Mouse (Mus musculus) forebrain, embryonic 13.5 days (tissue): ENCODE measurements at regions not wholly inside any gene's neighbourhood (a gene's known extent, or its start where the extent isn't known, plus 50 kb on each side); places are given as distances from the start of the nearest gene placed in this dataset.

Experiments used
- ATAC-seq: fragments of 200-750 bp; cut with Nextera tagmentation; 2 replicates; pipeline ENCODE4 v1.8.0; 2017
- H3K27ac ChIP-seq: fragments of 300-500 bp; sonication (generic); 2 replicates; pipeline ENCODE4 v1.5.1; 2015; ENCODE audit warnings: inconsistent platforms, mild to moderate bottlenecking, moderate library complexity
- H3K27me3 ChIP-seq: fragments of 300-500 bp; sonication (generic); 2 replicates; pipeline ENCODE4 v1.6.1; 2015; ENCODE audit warnings: mild to moderate bottlenecking, inconsistent platforms
- H3K36me3 ChIP-seq: fragments of 300-500 bp; sonication (generic); 2 replicates; pipeline ENCODE4 v1.6.1; 2015; ENCODE audit warnings: mild to moderate bottlenecking, inconsistent platforms; ENCODE audit not compliant: poor library complexity, severe bottlenecking
- H3K4me1 ChIP-seq: fragments of 300-500 bp; sonication (generic); 2 replicates; pipeline ENCODE4 v1.6.1; 2015; ENCODE audit warnings: inconsistent platforms
- H3K4me2 ChIP-seq: fragments of 300-500 bp; sonication (generic); 2 replicates; pipeline ENCODE4 v1.6.1; 2015; ENCODE audit warnings: inconsistent platforms, mild to moderate bottlenecking, moderate library complexity
- H3K4me3 ChIP-seq: fragments of 300-500 bp; sonication (generic); 2 replicates; pipeline ENCODE4 v1.5.1; 2015; ENCODE audit warnings: mild to moderate bottlenecking, inconsistent platforms
- H3K9ac ChIP-seq: fragments of 300-500 bp; sonication (generic); 2 replicates; pipeline ENCODE4 v1.6.1; 2015; ENCODE audit warnings: mild to moderate bottlenecking, inconsistent platforms
- H3K9me3 ChIP-seq: fragments of 300-500 bp; sonication (generic); replicated peaks from 2 replicates; pipeline ENCODE4 v1.6.1; 2016; ENCODE audit warnings: inconsistent platforms
- WGBS: fragments of 180-500 bp; shearing (Covaris S2); methylation state at CpG from one replicate; pipeline ENCODE4 v1.1.7; 2015; 5-methylcytosine and 5-hydroxymethylcytosine counted together

DNA sequence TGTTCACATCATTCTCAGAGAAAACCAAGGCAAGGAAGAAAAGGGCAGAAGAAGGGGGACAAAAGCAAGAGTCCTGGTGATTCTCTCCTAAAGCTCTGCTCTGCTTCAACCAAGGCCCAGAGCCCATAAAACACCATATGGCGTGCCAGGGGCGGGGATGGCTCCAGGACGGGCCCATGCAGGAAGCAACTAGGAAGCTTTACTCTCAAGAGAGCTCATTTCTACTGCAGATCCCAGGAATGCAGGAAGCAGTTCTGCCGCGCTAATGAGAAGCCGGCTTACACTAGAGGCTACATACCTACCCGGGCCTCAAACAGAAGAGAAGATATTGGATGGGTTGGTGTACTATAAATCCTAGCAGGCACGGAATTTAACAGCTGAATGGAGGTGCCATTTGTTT is 414.9 kb downstream of the Tns3 start:
- H3K4me2 ChIP-seq, result no peak overlapping the region
- no peaks in the 10 kb centered on the region for H3K4me1 ChIP-seq
- no peaks in the 10 kb centered on the region for H3K9me3 ChIP-seq
- no peak overlapping the region for H3K9ac ChIP-seq
- H3K27ac ChIP-seq, result no peak overlapping the region
- H3K36me3 ChIP-seq, result no peaks in the 10 kb centered on the region
- no peak for ATAC-seq
- WGBS, result 86% methylated on average over 8 of the region's 8 CpGs
- no peaks in the 10 kb centered on the region for H3K27me3 ChIP-seq
- no peak overlapping the region for H3K4me3 ChIP-seq

GRCm38 (mm10) chr11:8247535-8247934 is 416.8 kb downstream of the Tns3 start:
- Histone ChIP-seq H3K9ac (no peak overlapping the region), H3K27ac (no peak overlapping the region), H3K27me3 (no peaks in the 10 kb centered on the region), H3K4me3 (no peak overlapping the region), H3K4me2 (no peak overlapping the region), H3K4me1 (no peaks in the 10 kb centered on the region), H3K9me3 (no peaks in the 10 kb centered on the region), H3K36me3 (no peaks in the 10 kb centered on the region)
- no peak for ATAC-seq
- WGBS, result 72% methylated on average over 5 of the region's 5 CpGs

- Histone ChIP-seq H3K4me3 (no peak overlapping the region), H3K4me1 (no peaks in the 10 kb centered on the region), H3K27ac (no peak overlapping the region), H3K9ac (no peak overlapping the region), H3K4me2 (no peak overlapping the region), H3K9me3 (no peaks in the 10 kb centered on the region), H3K36me3 (no peaks in the 10 kb centered on the region), H3K27me3 (no peaks in the 10 kb centered on the region)
- 71% methylated on average over 2 of the region's 2 CpGs for WGBS
- no peak for ATAC-seq
Measured at GRCm38 (mm10) chr11:8247024-8247423, 417.3 kb downstream of the Tns3 start.

GRCm38 (mm10) chr11:8245408-8246003 is 418.8 kb downstream of the Tns3 start:
- ATAC-seq, result peak; percentile 50; the same call in 1 of the 2 replicates
- Histone ChIP-seq H3K27me3 (no peaks in the 10 kb centered on the region), H3K9me3 (no peaks in the 10 kb centered on the region), H3K4me3 (no peak overlapping the region), H3K36me3 (no peaks in the 10 kb centered on the region), H3K4me2 (no peak overlapping the region), H3K4me1 (no peaks in the 10 kb centered on the region), H3K27ac (no peak overlapping the region), H3K9ac (no peak overlapping the region)
- WGBS, result 45% methylated on average over 3 of the region's 3 CpGs

- Histone ChIP-seq H3K36me3 (no peaks in the 10 kb centered on the region), H3K27ac (no peak overlapping the region), H3K27me3 (no peaks in the 10 kb centered on the region), H3K4me1 (no peaks in the 10 kb centered on the region), H3K9me3 (no peaks in the 10 kb centered on the region), H3K4me2 (no peak overlapping the region), H3K4me3 (no peak overlapping the region), H3K9ac (no peak overlapping the region)
- ATAC-seq, result no peak
- 72% methylated on average over 1 of the region's 1 CpGs for WGBS
Measured at GRCm38 (mm10) chr11:8238498-8238897, 425.8 kb downstream of the Tns3 start.

GRCm38 (mm10) chr11:8237556-8237955 is 426.8 kb downstream of the Tns3 start:
- Histone ChIP-seq H3K4me1 (no peaks in the 10 kb centered on the region), H3K27ac (no peak overlapping the region), H3K4me2 (no peak overlapping the region), H3K36me3 (no peaks in the 10 kb centered on the region), H3K9me3 (no peaks in the 10 kb centered on the region), H3K4me3 (no peak overlapping the region), H3K27me3 (no peaks in the 10 kb centered on the region), H3K9ac (no peak overlapping the region)
- 90% methylated on average over 4 of the region's 4 CpGs for WGBS
- no peak for ATAC-seq

GRCm38 (mm10) chr11:8236056-8236455 is 428.3 kb downstream of the Tns3 start:
- H3K4me2 ChIP-seq, result no peak overlapping the region
- ATAC-seq, result no peak

GRCm38 (mm10) chr11:8232636-8233189 is 431.6 kb downstream of the Tns3 start:
- Histone ChIP-seq H3K36me3 (no peaks in the 10 kb centered on the region), H3K4me2 (no peak overlapping the region), H3K27me3 (0 out of 2 replicates have a peak, but pooled peaks cover 2% of the 10 kb centered on the region), H3K4me1 (no peaks in the 10 kb centered on the region), H3K27ac (no peak overlapping the region), H3K4me3 (no peak overlapping the region), H3K9ac (no peak overlapping the region), H3K9me3 (no peaks in the 10 kb centered on the region)
- ATAC-seq, result no peak
- WGBS, result 76% methylated on average over 9 of the region's 9 CpGs

More at GRCm38 (mm10) chr11:8236056-8236455, 428.3 kb downstream of the Tns3 start:
- Histone ChIP-seq H3K36me3 (no peaks in the 10 kb centered on the region), H3K4me1 (no peaks in the 10 kb centered on the region), H3K4me3 (no peak overlapping the region), H3K9ac (no peak overlapping the region), H3K9me3 (no peaks in the 10 kb centered on the region), H3K27ac (no peak overlapping the region), H3K27me3 (no peaks in the 10 kb centered on the region)
- 79% methylated on average over 2 of the region's 2 CpGs for WGBS

DNA sequence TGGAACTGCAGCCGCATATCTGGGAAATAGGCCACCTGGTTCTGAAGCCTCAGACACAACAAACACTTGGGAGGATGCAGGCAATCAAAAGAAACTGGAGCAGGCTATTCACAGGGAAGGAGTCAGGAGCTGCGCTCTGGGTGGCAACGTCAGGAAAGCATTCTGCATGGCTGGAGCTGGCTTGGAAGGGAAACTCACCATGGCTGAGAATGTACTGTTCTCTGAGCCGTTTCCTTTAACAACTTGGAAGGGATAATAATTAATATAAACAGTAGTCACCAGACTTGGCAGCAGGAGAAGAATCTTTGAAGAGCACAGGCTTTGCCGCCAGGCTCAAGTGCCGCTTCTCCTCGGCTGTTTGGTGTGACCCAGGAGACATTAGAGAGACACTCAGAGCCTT is 434.5 kb downstream of the Tns3 start:
- no peaks in the 10 kb centered on the region for H3K36me3 ChIP-seq
- ATAC-seq, result no peak
- H3K27ac ChIP-seq, result no peak overlapping the region
- H3K9me3 ChIP-seq, result no peaks in the 10 kb centered on the region
- no peak overlapping the region for H3K4me3 ChIP-seq
- H3K9ac ChIP-seq, result no peak overlapping the region
- WGBS, result 66% methylated on average over 7 of the region's 7 CpGs
- no peak overlapping the region for H3K4me2 ChIP-seq
- H3K27me3 ChIP-seq, result 0 out of 2 replicates have a peak, but pooled peaks cover 2% of the 10 kb centered on the region
- no peaks in the 10 kb centered on the region for H3K4me1 ChIP-seq

GRCm38 (mm10) chr11:8227772-8228425 is 436.4 kb downstream of the Tns3 start:
- 42% methylated on average over 8 of the region's 8 CpGs for WGBS
- Histone ChIP-seq H3K4me1 (no peaks in the 10 kb centered on the region), H3K9me3 (no peaks in the 10 kb centered on the region), H3K9ac (no peak overlapping the region), H3K4me2 (no peak overlapping the region), H3K27me3 (0 out of 2 replicates have a peak, but pooled peaks cover 2% of the 10 kb centered on the region), H3K4me3 (no peak overlapping the region), H3K27ac (no peak overlapping the region), H3K36me3 (no peaks in the 10 kb centered on the region)
- ATAC-seq, result no peak

DNA sequence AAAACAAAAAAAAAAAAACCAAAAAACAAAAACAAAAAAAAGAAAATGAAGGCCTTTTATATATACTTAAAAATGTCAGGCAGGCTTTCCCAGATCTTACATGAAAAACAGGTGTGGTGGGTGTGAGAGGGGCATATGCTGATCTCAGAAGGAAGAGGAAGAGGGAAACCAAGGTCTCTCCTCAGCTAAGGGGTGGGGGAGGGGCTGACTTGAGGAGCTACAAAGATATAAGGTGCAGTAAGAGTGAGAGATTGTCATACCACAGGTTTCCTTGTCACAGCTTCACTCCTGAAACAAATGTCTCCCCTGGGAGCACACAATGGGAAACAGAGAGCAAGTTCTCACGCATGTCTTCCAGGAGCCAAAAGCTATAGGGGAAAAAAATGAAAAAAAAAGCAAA is 440.0 kb downstream of the Tns3 start:
- Histone ChIP-seq H3K4me1 (no peaks in the 10 kb centered on the region), H3K4me2 (no peak overlapping the region), H3K9ac (no peak overlapping the region), H3K27me3 (0 out of 2 replicates have a peak, but pooled peaks cover 2% of the 10 kb centered on the region), H3K27ac (no peak overlapping the region), H3K36me3 (no peaks in the 10 kb centered on the region), H3K9me3 (no peaks in the 10 kb centered on the region), H3K4me3 (no peak overlapping the region)
- WGBS, result 86% methylated on average over 1 of the region's 1 CpGs
- ATAC-seq, result no peak

DNA sequence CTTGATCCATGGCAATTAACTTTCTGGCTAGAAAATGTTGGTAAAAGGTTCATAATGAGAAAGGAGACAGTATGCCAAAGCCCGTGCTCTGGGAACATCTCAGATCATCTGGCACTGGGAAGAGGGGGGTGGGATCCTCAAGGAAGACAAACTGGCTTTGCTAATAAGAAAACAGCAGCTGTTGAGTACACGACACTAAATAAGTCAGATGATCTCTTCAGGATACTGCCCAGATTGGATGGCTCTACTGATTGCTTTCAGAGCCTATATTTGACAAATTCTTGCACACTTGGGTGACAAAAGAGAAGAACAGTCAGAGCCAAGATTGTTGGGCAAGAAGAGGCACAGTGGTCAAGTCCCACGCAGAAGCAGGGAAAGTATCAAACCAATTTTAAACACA is 443.7 kb downstream of the Tns3 start:
- Histone ChIP-seq H3K4me3 (no peak overlapping the region), H3K36me3 (no peaks in the 10 kb centered on the region), H3K27ac (no peak overlapping the region), H3K4me1 (no peaks in the 10 kb centered on the region), H3K9ac (no peak overlapping the region), H3K27me3 (no peaks in the 10 kb centered on the region), H3K4me2 (no peak overlapping the region), H3K9me3 (no peaks in the 10 kb centered on the region)
- WGBS, result 81% methylated on average over 3 of the region's 3 CpGs
- ATAC-seq, result no peak
